In genomic region chr9:49617216-49617615, GRCm38 (mm10) we compare ENCODE assay signal across 7 mouse cellular contexts.
DNase-seq lines count a peak whose midpoint lies in the region; ATAC-seq and TF ChIP-seq lines count a peak whose summit lies in the region.

No protein-coding gene starts in this region.

- no peaks in the 10 kb centered on the region for H3K79me2 ChIP-seq in MEL (ENCODE audit: control insufficient read depth, insufficient read depth, low read length, poor library complexity)

- no peaks in the 10 kb centered on the region for H3K4me1 ChIP-seq in kidney, embryonic 16.5 days (ENCODE audit: insufficient read depth, low read length)
- H3K4me1 ChIP-seq in MEL (ENCODE audit: control insufficient read depth in 1 of 2, insufficient read depth in 2 of 2, low read length in 2 of 2): no peaks in the 10 kb centered on the region
- H3K4me1 ChIP-seq in limb, embryonic 14.5 days (ENCODE audit: control insufficient read depth, insufficient read depth, low read length): no peaks in the 10 kb centered on the region

- 21% methylated on average over 3 of the region's 3 CpGs for WGBS in kidney, embryonic 16.5 days
- WGBS in limb, embryonic 14.5 days: 18% methylated on average over 3 of the region's 3 CpGs

- no peak overlapping the region for H3K27ac ChIP-seq in kidney, embryonic 16.5 days (ENCODE audit: low read length)
- no peak overlapping the region for H3K27ac ChIP-seq in MEL (ENCODE audit: control insufficient read depth, low read depth, low read length)
- H3K27ac ChIP-seq in limb, embryonic 14.5 days (replicated peaks; ENCODE audit: low read depth, low read length): no peak overlapping the region

- peak; percentile 8 to 41 for DNase-seq in kidney, adult 8-10 months
- no peak for DNase-seq in MEL (ENCODE audit: low read depth, low spot score)
- DNase-seq in adrenal gland, adult 8-10 months: peak; percentile 24
- peak; percentile 62 for DNase-seq in heart, postnatal 4 days
- peak; percentile 64 for DNase-seq in limb, embryonic 14.5 days (ENCODE audit: low spot score)
- no peak for DNase-seq in spleen, postnatal 10 days (ENCODE audit: low spot score in 2 of 2)

- H3K9me3 ChIP-seq in kidney, embryonic 16.5 days (ENCODE audit: low read length): no peaks in the 10 kb centered on the region
- no peaks in the 10 kb centered on the region for H3K9me3 ChIP-seq in MEL (replicated peaks; ENCODE audit: insufficient read depth, low read length)
- H3K9me3 ChIP-seq in limb, embryonic 14.5 days (ENCODE audit: control insufficient read depth, low read length): no peaks in the 10 kb centered on the region

- no peak overlapping the region for H3K4me3 ChIP-seq in kidney, embryonic 16.5 days (ENCODE audit: low read length)
- H3K4me3 ChIP-seq in MEL (ENCODE audit: control insufficient read depth in 1 of 2, insufficient read depth in 1 of 2, low read depth in 2 of 2, low read length in 2 of 2): no peak overlapping the region
- H3K4me3 ChIP-seq in limb, embryonic 14.5 days (replicated peaks; ENCODE audit: low read length): no peak overlapping the region

- TF ChIP-seq RAD21 in MEL (IDR thresholded peaks at IDR 0.05; ENCODE audit: low read depth, low read length): peak; percentile 3

- H3K36me3 ChIP-seq in kidney, embryonic 16.5 days (ENCODE audit: insufficient read depth, low read length): peaks cover 7% of the 10 kb centered on the region
- no peaks in the 10 kb centered on the region for H3K36me3 ChIP-seq in MEL (ENCODE audit: control insufficient read depth in 1 of 2, insufficient read depth in 2 of 2, low read length in 2 of 2)
- H3K36me3 ChIP-seq in limb, embryonic 14.5 days (ENCODE audit: control insufficient read depth, insufficient read depth, low read length): no peaks in the 10 kb centered on the region

- TF ChIP-seq CTCF in MEL (IDR thresholded peaks at IDR 0.05 in 2 of 3, conservative IDR thresholded peaks at IDR 0.05 in 1 of 3; ENCODE audit: control insufficient read depth in 1 of 3, insufficient read depth in 1 of 3, low read depth in 2 of 3, low read length in 3 of 3, poor library complexity in 1 of 3, severe bottlenecking in 1 of 3): peak in 2 of 3 experiments; percentile 2 to 11; a peak in 1 of 6 replicates

- TF ChIP-seq EP300 in MEL (IDR thresholded peaks at IDR 0.05; ENCODE audit: low read depth in 1 of 2, low read length in 2 of 2): no peak

- H3K4me2 ChIP-seq in kidney, embryonic 16.5 days (replicated peaks; ENCODE audit: low read depth, low read length): no peak overlapping the region
- H3K4me2 ChIP-seq in limb, embryonic 14.5 days (replicated peaks; ENCODE audit: low read depth, low read length, severe bottlenecking): no peak overlapping the region

- TF ChIP-seq POLR2A in MEL (IDR thresholded peaks at IDR 0.05; ENCODE audit: control insufficient read depth in 1 of 2, insufficient read depth in 1 of 2, low read depth in 1 of 2, low read length in 2 of 2, poor library complexity in 1 of 2): no peak
- no peak for TF ChIP-seq POLR2A in limb, embryonic 14.5 days (IDR thresholded peaks at IDR 0.05; ENCODE audit: borderline replicate concordance, extremely low read depth, insufficient read depth, insufficient read length)

- H3K9ac ChIP-seq in kidney, embryonic 16.5 days (replicated peaks; ENCODE audit: low read length): no peak overlapping the region
- no peak overlapping the region for H3K9ac ChIP-seq in MEL (ENCODE audit: control insufficient read depth, low read depth, low read length, poor library complexity, severe bottlenecking)
- H3K9ac ChIP-seq in limb, embryonic 14.5 days (ENCODE audit: low read depth, low read length, severe bottlenecking): no peak overlapping the region

- ATAC-seq in kidney, embryonic 16.5 days (ENCODE audit: low FRiP score, low TSS enrichment): no peak
- no peak for ATAC-seq in limb, embryonic 14.5 days (ENCODE audit: low FRiP score, low read depth)

- no peaks in the 10 kb centered on the region for H3K27me3 ChIP-seq in kidney, embryonic 16.5 days (ENCODE audit: insufficient read depth, low read length)
- no peaks in the 10 kb centered on the region for H3K27me3 ChIP-seq in MEL (ENCODE audit: control insufficient read depth in 1 of 2, insufficient read depth in 2 of 2, low read length in 2 of 2)
- H3K27me3 ChIP-seq in limb, embryonic 14.5 days (ENCODE audit: control insufficient read depth, insufficient read depth, low read length): no peaks in the 10 kb centered on the region

TF ChIP-seq in MEL, 35 proteins besides CTCF, POLR2A, EP300 and RAD21:
- TF ChIP-seq MAX (IDR thresholded peaks at IDR 0.05; ENCODE audit: low read length) (no peak), ZNF384 (IDR thresholded peaks at IDR 0.05; ENCODE audit: low read depth, low read length) (no peak), JUND (IDR thresholded peaks at IDR 0.05; ENCODE audit: low read depth, low read length) (no peak), MYB (IDR thresholded peaks at IDR 0.05; ENCODE audit: low read depth, low read length) (no peak), TBP (IDR thresholded peaks at IDR 0.05; ENCODE audit: low read depth, low read length) (no peak), NELFE (IDR thresholded peaks at IDR 0.05; ENCODE audit: low read depth, low read length) (no peak), TCF12 (IDR thresholded peaks at IDR 0.05; ENCODE audit: low read depth, low read length) (no peak), USF2 (IDR thresholded peaks at IDR 0.05; ENCODE audit: borderline replicate concordance in 1 of 2, insufficient read depth in 1 of 2, low read depth in 1 of 2, low read length in 2 of 2) (no peak), RCOR1 (IDR thresholded peaks at IDR 0.05; ENCODE audit: low read depth, low read length) (no peak), UBTF (IDR thresholded peaks at IDR 0.05; ENCODE audit: borderline replicate concordance, insufficient read depth, low read depth, low read length) (no peak), POLR2AphosphoS2 (IDR thresholded peaks at IDR 0.05; ENCODE audit: low read length) (no peak), CHD2 (IDR thresholded peaks at IDR 0.05; ENCODE audit: low read length) (no peak), BHLHE40 (IDR thresholded peaks at IDR 0.05; ENCODE audit: borderline replicate concordance, low read depth, low read length) (no peak), MAZ (IDR thresholded peaks at IDR 0.05; ENCODE audit: low read depth, low read length) (no peak)

Comparison
In these comparisons a context has a peak if more than half of its experiments do, and no peak if none do; other contexts are left out.
1. DNase-seq: peak in kidney, adult 8-10 months (2 of 2), adrenal gland, adult 8-10 months (single experiment), heart, postnatal 4 days (single experiment) and limb, embryonic 14.5 days (single experiment); none in MEL (single experiment) and spleen, postnatal 10 days (0 of 2).